Mouse (Mus musculus) c-Kit-positive CD71-positive TER-119-positive erythroid progenitor cells, embryonic 14.5 days (primary cell): ENCODE measurements around the gene Plk5.
"Not testable (repeated sequence)": the region's sequence is repeated elsewhere in the genome, so short reads cannot be mapped to it uniquely, and the experiment has no call there.

Experiments used
- DNase-seq: peaks from one replicate; pipeline ENCODE4 v3.0.0-alpha.2; 2013; ENCODE audit warnings: low spot score

Gene Plk5

DNA sequence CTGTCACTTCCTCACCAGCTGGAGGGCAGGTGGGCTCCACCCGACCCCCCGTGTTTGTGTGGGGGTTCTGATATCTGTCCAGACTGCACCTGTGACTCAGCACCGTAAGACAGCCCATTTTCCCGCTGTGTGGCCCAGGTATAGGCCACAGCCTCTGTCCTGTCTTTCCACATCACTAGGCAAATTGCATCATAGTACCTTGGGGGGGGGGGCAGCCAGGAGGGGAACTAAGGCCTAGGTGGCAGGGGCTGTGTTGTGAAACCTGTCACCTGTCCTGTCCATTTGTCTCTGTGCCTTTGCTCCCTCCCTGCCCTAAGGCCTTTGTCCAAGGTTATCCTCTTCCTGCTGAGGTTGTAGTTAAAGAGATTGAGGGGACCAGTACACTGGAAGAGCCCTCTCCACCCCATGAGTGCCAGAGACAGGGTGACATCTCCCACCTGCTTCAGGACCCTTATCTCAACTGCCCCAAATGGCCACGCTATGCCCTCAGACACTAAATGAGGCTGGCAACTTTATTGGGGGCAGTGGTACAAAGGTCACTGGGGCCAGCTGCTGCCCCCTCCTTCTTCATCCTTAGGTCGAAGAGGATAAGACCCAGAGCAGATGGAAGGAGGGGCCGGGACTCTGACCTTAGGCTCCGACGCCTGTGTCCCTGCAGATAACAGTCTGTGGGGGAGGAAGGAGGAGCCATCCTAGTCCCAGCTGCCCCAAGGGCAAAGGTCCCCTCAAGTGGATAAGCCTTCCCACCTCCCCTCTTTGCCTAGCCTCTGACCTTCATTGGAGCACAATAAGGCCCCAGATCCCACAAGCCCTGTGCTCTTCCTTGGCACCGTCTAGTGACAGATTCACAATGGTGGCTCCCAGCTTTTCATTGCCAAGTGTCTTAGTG, 24.4 kb upstream of the Plk5 start:
- peak; percentile 87 for DNase-seq

DNA sequence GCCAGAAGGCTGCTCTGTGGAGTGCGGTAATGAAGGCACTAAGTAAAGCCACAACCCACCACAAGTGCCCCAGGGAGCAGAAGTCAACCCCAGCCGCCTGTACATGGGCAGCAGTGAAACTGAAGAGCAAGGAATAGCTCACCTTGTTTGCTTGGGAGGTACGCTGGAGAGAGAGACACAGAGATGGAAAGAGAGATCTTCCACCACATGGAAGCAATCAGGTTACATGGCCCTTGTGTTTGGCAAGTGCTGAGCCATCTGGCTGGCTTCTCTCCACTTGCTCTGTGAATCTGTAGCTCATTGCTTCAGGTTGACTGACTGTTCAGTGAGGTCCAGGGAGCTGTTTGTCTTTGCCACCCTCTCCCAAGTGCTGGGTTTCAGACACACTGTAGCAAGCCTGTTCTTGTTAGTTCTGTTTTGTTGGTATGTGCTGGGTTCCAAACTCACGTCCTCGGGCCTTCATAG, 23.7 kb upstream of the Plk5 start:
- DNase-seq, result no peak

DNA sequence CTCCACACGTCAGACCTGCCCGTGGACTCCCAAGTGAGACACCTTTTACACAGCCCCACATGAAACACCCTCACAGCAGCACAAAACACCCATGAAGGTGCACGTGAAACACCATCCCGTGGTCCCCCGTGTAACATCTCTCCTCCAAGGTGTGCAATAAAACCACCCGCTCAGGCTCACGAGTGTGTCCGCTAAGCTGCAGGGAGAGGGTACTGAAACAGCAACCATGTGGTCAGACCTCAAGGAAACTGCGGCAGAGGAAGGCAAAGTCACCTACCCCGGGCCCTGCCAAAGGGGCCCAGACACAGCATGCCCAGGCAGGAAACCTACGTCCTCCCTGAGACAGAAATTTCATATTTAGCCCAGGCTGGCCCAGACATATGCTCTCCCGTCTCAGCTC, 20.0 kb upstream of the Plk5 start:
- DNase-seq, result no peak

DNA sequence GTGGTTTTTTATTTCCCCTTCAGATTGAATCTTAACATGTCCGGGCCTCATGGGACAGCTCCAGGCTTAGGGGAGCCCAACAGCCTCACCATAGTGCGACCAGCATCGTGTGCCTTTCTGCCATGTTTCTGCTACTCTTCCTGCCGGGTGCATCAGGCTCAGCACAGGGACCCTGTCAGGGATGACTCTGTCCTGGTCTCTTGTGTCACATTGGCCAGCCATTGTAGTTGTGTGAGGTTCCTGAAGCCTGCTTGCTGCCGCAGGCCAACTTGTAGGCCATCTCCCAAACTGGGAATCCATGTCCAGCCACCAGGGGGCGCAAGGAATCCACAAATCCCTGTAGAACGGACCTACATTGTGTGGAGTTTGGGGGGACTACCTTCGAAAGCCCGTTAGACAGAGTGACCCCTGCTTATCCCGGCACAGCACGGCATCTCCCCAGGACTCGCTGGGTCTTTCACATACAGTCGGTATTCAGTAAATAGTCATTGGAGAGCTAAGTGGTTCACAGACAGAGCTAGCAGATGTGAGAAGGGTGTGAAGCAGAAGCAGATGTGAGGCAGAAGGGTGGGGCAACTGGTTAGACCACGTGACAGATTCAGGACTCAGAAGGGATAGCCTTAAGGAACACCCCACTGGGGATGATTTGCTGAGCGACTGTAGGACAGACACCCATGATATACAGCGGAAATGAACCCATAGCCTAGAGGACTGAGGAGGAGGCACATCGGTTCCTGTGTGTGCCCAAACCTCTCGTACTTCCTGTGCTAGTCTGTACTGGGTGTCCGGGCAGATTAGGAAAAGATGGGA, 16.1 kb upstream of the Plk5 start:
- peak; percentile 92 for DNase-seq

DNA sequence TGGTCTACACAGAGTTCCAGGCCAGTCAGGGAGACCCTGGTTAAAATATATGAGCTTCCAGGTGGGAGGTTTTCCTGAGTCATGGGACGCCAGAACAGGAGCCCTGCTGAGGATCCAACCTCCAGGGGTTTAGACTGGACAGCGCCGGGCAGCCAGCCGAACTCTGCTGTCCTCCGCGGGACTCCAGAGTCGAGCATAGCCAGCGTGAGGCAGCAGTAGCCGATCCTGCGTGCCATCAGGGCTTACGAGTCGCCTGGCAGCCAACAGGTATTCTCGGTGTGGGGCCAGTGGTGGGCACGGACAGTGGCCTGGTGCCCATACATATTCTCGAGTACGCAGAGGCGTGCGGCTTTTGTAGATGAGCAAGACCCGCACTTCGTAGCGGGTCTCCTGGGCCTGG, 15.2 kb upstream of the Plk5 start:
- no peak for DNase-seq

DNA sequence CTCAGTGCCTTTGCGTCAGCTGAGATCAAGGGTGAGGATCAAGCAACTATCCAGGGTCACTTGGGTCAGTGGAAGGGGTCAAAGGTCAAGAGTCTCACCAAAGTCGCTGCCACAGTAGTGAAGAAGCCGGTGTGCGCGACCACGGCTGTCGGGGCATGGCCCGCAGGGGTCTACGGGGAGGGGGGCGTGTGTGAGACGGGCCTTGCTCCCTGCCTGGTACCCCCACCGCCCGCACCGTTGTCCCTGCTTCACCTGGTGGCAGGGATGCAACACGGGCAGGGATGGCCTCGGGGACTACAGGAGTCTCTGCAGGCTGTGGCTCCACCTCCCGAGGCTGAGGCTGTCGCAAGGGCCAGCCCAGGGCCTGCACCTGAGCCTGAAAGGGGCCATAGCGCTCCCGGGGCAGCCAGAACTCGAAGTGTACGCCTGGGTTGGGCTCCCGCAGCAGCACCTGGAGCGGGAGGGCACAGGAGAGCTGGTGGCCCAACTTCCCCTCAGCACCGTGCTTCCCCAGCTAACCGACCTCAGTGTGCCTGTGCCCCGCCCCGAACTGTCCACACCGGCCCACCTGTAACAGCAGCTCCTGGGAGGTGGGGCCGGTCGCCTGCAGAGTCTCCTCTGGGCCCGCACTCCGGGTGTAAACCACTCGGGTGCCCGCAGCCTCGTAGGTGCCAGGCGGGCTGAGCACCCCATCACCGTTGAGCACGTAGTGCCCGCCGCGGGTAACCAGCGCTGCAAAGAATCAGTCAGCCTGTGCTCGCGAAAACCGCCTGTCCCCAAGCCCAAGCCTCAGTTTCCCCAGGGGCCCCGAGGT, 14.6 kb upstream of the Plk5 start:
- DNase-seq, result no peak

DNA sequence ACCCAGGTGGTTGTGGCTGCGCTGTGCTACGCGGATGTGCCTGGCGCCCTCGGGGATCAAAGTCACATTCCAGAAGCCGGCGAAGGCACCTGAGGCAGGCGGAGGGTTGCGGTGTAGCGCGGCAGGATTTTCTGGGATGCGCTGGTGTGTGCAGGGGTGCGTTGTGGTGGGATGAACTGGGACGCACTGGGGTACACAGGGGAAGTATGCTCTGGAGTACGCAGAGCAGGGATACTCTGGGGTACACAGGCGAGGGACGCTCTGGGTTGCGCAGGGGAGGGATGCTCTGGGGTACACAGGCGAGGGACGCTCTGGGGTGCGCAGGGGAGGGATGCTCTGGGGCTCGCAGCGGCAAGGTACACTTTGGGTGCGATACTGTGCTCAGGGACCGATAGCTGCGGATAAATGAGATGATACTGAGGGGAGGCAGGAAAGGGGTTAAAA, 13.9 kb upstream of the Plk5 start:
- DNase-seq, result no peak

DNA sequence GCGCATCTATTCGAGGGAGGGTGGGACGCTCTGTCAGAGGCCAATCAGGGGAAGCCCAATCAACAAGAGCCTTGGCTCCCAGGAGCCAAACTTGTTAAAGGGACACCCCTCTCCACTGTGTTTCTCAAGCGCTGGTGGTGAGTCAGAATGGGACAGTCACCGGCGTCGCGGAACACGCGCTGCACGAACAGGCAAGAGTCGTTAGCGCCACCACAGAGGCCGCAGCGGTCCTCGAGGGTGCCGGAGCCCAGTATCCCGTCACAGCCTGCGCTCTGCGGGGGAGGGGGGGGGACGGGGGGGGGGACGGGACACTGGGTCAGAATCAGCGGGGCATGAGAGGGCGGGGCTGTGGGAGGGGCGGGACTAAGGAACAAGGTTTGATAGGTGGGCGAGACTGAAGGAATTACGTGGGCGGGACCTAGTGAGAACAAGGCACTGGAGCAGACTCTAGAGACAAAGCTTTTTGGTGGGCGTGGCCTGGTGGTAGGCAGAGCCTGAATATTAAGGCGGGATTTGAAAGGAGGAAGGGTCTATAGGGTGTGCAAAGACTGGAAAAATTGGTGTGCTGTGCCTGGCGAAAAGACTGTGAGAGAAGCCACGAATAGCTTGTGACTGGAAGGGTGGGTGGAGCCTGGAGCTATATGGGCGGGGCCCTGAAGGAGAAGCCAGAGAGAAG, 13.4 kb upstream of the Plk5 start:
- peak; percentile 76 for DNase-seq

DNA sequence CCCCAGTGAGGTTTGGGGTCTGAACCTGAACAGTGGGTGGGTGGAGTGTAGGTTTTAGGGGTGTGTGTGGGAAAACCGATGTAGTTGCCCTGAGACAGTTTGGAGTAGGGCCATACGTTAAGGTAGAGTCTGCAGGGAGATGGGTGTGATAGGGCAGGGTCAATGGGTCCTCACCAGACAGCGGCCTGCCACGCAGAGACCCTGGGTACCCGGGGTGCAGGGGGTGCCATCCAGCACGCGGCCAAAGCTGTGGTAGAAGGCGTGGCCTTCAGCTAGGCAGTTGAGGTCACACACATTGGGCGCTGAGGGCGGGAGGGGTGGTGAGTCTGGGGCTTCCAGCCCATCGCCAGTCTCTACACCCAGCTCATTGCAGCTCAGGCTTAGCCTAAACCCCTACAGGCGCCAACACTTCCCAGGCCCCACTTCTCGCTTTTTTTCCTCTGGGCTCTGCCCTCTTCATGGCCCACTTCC, 12.8 kb upstream of the Plk5 start:
- no peak for DNase-seq

DNA sequence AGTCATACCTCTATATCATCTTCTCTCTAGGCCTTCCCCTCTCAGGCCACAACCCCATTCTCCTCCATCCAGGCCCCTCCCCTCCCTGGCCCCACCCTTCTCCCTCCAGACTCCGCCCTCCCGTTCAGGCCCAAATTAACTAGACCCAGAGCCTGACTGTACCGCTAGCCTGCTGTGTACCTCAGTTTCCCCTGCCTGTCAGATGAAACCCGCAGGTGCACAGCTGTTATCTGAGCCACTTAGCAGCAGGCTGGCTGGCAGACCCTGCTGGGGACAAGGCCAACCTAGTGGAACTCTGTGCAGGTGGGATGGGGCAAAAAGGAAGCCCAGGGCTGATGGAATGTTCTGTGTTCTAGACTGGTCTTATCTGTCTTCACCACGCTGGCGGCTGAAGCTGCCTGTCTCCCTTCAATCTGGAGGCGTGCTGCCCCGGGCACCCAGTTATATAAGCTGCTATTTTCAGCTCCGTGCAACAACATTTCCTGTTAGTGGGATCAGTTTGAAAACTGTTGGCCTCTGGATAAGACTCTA, 12.1 kb upstream of the Plk5 start:
- peak; percentile 92 for DNase-seq

DNA sequence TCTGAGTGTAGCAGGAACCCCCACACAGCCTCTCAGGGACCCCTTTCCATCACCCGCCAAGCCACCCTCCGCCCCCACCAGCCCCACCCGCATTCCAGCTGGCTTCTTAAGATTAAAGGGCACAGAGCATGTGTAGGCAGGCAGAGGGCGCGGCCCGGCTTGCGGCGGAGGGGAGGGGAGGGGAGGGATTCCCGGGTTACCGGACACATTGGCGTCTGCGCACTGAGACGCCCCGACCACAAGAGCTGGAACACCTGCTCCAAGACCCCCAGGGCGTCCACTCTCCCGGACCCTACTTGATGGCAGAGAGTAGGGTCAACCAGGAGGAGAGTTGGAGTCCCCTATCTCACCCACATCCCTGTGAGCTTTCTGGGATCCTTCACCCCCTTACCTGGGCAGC, 11.1 kb upstream of the Plk5 start:
- peak; percentile 73 for DNase-seq

DNA sequence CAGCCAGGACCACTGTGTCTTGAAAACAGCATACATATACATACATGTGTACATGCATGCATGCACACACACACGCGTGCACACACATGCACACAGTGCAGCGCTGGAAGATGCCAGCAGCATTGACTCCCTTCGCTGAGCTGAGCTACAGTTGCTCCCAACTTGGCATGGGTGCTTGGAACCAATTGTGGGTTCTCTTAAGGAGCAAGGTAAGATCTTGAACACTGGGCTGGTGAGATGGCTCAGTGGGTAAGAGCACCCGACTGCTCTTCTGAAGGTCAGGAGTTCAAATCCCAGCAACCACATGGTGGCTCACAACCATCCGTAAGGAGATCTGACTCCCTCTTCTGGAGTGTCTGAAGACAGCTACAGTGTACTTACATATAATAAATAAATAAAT, 10.3 kb upstream of the Plk5 start:
- not testable (repeated sequence) for DNase-seq

DNA sequence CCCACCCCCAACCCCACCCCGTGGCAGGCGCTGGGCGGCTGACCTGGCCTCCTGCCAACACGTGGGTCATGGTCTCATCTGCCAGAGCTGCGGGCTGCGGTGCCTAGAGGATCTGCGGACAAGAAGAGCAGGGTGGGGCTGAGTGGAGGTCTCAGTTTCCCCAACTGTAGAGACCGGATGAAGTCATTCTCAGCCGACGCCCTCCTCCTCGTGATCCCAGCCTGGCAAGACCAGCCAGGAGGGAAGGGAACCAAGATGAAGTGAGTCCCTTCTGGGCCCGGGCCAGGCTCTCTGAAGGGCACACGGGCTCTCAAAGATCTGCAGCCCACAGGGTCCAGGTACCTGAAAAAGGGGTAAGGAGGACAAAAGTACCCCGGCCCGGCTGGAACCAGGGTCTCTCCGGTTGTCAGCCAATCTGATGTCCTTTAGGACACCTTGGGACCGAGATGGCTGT, 8.7 kb upstream of the Plk5 start:
- no peak for DNase-seq

DNA sequence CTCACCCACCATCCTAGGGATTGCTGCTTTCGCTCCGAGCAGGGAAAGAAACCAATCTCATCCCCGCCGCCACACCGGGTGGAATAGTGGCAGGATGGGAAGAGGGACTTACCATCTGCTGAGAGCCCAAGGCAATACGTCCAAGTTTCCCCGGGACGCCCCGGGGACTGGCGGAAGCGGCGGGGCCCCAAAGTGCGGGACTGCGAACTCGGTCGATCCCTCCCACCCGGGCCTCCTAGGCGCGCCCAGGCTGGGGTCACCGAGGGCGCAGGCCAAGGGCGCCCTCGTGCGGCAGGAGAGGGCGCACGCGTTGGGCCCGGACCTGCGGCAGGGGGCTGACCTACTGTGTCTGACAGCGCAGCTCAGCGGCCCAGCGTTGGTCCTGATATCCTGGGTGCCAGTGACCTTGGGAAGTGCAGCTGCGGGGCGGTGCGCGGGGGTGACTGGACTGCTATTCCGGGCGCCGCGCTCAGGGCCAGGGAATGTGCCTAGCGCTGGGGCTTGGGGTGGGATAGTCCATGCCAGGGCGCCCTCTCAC, 7.9 kb upstream of the Plk5 start, which contains the start of gene Adamtsl5:
Adamtsl5 (minus strand) TSS at position 169 of the 538 bp plus-strand sequence.
- peak; percentile 76 for DNase-seq

DNA sequence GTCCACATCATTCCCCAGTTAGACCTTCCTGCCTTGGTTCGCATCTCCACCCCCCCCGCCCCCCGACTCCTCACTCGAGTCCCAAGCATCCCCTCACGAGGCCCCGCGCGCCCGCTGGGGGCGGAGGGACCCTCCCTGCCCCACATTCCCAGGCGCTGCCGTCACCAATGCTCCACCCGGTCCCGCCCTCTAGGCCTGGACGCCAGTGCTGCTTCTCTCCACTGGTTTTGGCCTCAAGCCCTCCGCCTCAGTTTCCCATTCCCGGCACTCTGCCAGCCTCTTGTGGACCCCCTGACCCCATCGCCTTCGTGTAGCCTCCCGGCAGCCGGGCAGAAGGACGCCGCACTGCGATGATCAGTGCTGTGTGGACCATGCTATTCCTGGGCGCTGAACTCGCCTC, 7.3 kb upstream of the Plk5 start:
- no peak for DNase-seq

DNA sequence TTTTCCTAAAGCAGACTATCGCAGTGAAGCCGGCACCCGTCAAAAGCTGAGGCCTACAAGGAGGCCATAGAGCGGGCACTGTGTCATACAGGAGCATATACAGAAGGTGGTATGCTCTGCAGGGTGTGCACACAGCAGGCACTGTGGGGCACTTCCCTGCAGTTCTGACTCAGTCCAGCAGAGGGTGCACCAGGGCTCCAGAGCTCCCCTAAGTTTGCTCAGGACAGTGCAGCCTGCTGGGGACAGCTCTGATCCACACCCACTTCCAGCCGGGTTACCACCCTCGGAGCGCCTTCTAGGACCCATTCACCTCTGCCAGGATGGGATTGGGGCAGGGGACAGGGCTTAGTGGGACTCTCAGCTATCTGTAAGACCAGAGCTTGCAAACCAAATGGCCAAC, 6.0 kb upstream of the Plk5 start:
- DNase-seq, result peak; percentile 87

DNA sequence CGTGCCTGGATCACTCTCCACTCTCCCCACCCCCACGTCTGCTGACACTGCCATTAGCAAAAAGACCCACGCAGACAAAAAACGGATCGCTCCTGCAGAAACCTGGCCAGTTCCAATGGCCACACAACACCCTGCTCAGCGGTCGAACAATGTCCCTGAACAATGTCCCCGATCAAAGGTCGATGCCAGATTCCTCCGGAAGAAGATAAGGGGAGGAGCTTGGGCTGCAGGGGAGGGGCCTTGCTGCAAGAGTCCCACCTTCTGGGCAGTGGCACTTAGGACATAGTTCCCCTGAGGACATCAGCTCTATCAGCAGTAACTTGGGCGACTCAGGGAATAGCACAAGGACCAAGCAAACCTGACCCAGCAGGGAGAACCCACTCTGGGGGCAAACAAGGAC, 4.4 kb upstream of the Plk5 start:
- no peak for DNase-seq

DNA sequence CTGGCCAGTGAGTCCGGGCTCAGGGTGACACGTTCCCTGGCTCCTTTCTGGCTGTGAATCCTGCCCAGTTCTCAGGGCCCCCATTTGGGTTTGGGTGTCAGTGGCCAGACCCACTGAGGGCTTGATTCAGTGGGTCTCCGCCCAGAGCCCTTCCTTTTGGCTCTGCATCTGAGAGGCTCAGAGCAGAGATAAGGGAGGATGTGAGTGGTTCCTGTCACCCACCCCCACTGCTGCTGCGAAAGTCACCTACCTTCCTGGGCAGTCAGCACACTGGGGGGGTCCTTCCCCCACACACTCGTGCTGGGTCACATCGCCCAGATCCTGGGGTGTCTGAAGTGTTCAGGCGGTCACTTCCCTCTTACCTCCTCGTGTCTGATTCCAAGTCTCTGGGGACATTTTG, 3.5 kb upstream of the Plk5 start:
- no peak for DNase-seq

DNA sequence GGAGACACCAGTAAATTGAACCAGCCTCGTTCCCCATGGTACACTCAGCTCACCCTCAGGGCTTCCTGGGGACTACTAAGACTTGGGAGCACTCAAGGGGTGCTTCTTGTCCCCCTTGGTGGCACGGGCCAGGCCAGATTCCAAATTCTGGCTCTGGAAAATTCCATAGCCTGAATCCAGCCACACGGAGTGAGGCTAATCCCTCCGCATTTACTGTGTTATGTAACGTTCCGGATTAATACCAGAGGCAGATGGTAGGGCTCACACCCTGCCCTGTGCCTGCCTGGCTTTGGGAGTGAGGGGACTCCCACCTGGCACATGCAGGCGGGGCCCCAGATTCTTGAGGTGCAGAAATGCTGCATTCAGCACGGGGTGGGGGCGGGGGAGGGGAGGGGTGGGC, 828 bp upstream of the Plk5 start:
- no peak for DNase-seq

DNA sequence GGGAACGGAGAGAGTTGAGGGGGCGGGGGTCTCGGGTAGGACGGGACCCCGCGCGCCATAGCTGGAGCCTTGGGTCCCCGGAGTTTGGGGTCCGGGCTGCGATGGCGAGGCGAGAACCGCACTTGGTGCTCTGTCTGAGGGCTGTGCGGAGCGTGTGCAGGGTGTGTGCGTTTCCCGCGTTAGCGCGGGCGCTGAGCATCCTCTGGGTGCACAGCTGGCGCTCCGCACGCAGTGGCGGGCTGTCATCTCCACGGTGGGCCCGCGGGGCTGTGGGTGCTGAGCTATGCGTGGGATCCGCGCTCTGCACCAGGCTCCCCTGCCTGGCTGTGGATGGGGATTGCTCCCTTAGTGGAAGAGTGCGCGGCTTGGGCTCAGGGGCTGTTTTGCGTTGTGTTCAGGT, 478 bp downstream of the Plk5 start:
- DNase-seq, result no peak

DNA sequence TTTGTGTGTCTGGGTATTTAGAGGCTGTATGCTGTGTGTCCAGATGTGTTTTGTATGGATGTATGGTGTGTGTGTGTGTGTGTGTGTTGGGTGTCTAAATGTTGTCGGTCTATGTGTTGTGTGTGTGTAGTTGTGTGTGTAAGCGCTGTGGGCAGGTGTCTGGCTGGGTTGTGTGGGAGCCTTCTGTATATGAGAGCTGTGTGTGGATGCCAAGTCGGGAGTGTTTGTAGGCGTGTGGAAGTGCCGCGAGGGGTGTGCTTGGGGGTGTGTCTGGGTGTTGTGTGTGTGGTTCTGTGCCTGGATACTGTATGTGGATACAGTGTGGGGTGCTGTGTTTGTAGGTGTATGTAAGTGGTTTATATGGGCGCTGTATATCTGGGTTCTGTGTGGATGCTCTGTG, 1.1 kb downstream of the Plk5 start:
- DNase-seq, result no peak
